Mouse (Mus musculus) neural tube, embryonic 11.5 days (tissue): ENCODE measurements around the gene Pdcd5. TPM values are rescaled to one million over a fixed set of nuclear protein-coding genes. Genes with fewer than 3 reads are reported as not detected.
A peak's percentile ranks its signal among the peaks of the same experiment; 100 is the strongest.

Experiments
- ATAC-seq: fragments of 200-750 bp; cut with Nextera tagmentation; 2 replicates; pipeline ENCODE4 v1.8.0; 2017; ENCODE audit warnings: moderate number of reproducible peaks, mild to moderate bottlenecking, moderate TSS enrichment, moderate library complexity; ENCODE audit not compliant: insufficient read depth, low FRiP score, low TSS enrichment
- DNase-seq: peaks from one replicate; pipeline ENCODE4 v3.0.0-alpha.2; 2015; ENCODE audit warnings: low spot score
- H3K27ac ChIP-seq: fragments of 300-500 bp; sonication (generic); 2 replicates; pipeline ENCODE4 v1.5.1; 2014; ENCODE audit warnings: low read depth, mild to moderate bottlenecking, low read length
- H3K27me3 ChIP-seq: fragments of 300-500 bp; sonication (generic); 2 replicates; pipeline ENCODE4 v1.6.1; 2014; ENCODE audit warnings: mild to moderate bottlenecking, low read length, mixed read lengths; ENCODE audit not compliant: control insufficient read depth, insufficient read depth
- H3K36me3 ChIP-seq: fragments of 300-500 bp; sonication (generic); 2 replicates; pipeline ENCODE4 v1.6.1; 2014; ENCODE audit warnings: mild to moderate bottlenecking, low read length, moderate library complexity, mixed read lengths; ENCODE audit not compliant: control insufficient read depth, insufficient read depth
- H3K4me1 ChIP-seq: fragments of 300-500 bp; sonication (generic); 2 replicates; pipeline ENCODE4 v1.6.1; 2014; ENCODE audit warnings: low read length, mixed read lengths; ENCODE audit not compliant: control insufficient read depth, insufficient read depth
- H3K4me2 ChIP-seq: fragments of 300-500 bp; sonication (generic); 2 replicates; pipeline ENCODE4 v1.6.1; 2014; ENCODE audit warnings: low read depth, mild to moderate bottlenecking, moderate library complexity
- H3K4me3 ChIP-seq: fragments of 300-500 bp; sonication (generic); 2 replicates; pipeline ENCODE4 v1.5.1; 2014; ENCODE audit warnings: low read depth, low read length
- H3K9ac ChIP-seq: fragments of 300-500 bp; sonication (generic); 2 replicates; pipeline ENCODE4 v1.6.1; 2014; ENCODE audit warnings: mild to moderate bottlenecking, low read length
- H3K9me3 ChIP-seq: fragments of 300-500 bp; sonication (generic); 2 replicates; pipeline ENCODE4 v1.6.1; 2016; ENCODE audit warnings: low read length; ENCODE audit not compliant: control insufficient read depth
- WGBS: fragments of 180-500 bp; shearing (Covaris S2); extraction: QIAGEN DNeasy Blood & Tissue Kit; methylation state at CpG from one replicate; pipeline ENCODE4 v1.1.7; 2014; 5-methylcytosine and 5-hydroxymethylcytosine counted together
- polyA plus RNA-seq: library from polyadenylated mRNA; unstranded; fragments of >200 nt; fragmentation: Nextera tagmentation; extraction: Ambion mirVana; gene quantifications from 2 replicates; pipeline ENCODE4 v1.2.1, GENCODE M21; 2014

Pdcd5 gene
- polyA plus RNA-seq: 272 and 275 TPM in 2 replicates

DNA sequence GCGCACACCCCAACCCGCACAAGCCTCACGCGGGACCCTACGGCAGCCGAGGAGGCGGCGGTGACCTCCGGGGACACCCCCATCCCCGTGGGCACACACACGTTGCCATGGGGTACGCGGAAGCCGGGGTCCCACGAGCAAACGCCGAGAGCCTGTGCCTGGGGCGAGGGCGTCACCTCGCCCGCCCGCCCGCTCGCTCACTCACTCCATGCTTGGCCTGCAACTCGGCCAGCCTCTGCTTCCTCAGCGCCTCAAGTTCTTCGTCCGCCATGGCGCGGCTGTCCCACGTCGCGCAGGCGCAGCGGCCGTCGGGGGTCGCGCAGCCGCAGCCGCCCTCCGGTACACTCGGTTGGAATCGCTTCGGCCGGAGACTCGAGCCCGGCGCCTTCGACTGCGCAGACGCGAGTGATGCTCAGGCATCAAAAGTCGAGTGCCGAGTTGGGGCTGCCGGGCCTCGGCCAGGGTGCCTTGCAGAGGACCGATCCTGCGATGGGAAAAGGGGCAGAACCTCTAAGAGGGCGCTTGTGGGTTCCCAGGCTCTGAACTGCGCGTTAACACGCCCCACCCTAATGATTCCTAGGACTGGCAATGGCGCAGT lies at the start of gene Pdcd5:
TSS of gene Pdcd5 (minus strand) at position 421 of the 598 bp plus-strand sequence.
- H3K36me3 ChIP-seq: peaks cover 4% of the 10 kb centered on the region; the same call in 1 of the 2 replicates
- H3K4me3 ChIP-seq: peak within 1 kb of the TSS; percentile 91
- peaks cover 2% of the 10 kb centered on the region; the same call in 1 of the 2 replicates for H3K4me1 ChIP-seq
- peak within 1 kb of the TSS; percentile 67 for H3K4me2 ChIP-seq
- no peaks in the 10 kb centered on the region for H3K9me3 ChIP-seq
- H3K9ac ChIP-seq: peak within 1 kb of the TSS; percentile 86
- ATAC-seq (peak; percentile 87), DNase-seq (peak; percentile 98)
- peak within 1 kb of the TSS; percentile 45; the same call in 1 of the 2 replicates for H3K27ac ChIP-seq
- no peaks in the 10 kb centered on the region for H3K27me3 ChIP-seq
- WGBS: under 1% methylated on average over 56 of the region's 64 CpGs

DNA sequence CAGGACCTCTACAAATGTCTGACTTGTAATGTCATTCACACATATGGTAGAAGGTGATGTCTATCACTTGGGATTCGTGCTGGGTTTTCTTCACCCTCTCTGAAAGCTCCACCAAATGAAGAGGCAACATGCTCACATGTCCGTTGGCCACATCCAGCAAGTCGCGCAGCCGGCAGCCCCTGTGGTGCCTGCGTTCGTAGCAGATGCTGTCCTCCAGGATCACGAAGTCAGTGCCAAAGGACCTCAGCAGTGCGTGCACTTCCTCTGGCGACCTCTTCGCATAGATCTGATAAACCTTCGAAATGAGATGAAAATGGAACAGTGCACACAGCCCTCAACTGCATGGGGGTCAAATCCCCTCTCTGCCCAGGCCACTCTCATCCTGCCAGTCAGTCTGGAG lies 45.3 kb upstream of the Pdcd5 start:
- no peaks in the 10 kb centered on the region for H3K9me3 ChIP-seq
- ATAC-seq: no peak
- no peak overlapping the region for H3K9ac ChIP-seq
- H3K27me3 ChIP-seq: no peaks in the 10 kb centered on the region
- 96% methylated on average over 12 of the region's 12 CpGs for WGBS
- H3K4me2 ChIP-seq: no peak overlapping the region
- no peaks in the 10 kb centered on the region for H3K36me3 ChIP-seq
- H3K4me3 ChIP-seq: no peak overlapping the region
- DNase-seq: no peak
- H3K27ac ChIP-seq: no peak overlapping the region
- no peaks in the 10 kb centered on the region for H3K4me1 ChIP-seq

DNA sequence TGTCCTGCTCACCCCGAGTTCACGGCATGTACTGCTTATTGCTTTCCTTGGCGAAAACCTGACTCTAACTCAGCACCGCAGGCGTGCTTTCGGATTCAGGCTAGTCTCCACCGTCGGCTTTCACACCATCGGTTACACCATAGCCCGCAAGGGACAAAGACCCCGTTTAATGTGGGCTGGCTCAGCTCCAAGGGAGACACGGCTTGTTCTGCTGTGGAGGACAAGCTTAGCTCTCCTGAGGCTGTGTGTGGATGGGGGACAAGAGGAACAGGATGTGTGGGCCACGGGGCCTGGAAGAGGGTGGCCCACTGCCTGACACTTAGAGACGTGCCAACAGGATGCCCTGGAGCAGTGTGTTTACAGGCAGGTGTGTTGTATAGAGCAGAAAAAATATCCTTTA lies 44.8 kb upstream of the Pdcd5 start:
- H3K36me3 ChIP-seq: no peaks in the 10 kb centered on the region
- no peak overlapping the region for H3K9ac ChIP-seq
- DNase-seq (no peak), ATAC-seq (no peak)
- H3K4me3 ChIP-seq: no peak overlapping the region
- H3K27ac ChIP-seq: no peak overlapping the region
- H3K9me3 ChIP-seq: no peaks in the 10 kb centered on the region
- H3K4me2 ChIP-seq: no peak overlapping the region
- 92% methylated on average over 14 of the region's 14 CpGs for WGBS
- no peaks in the 10 kb centered on the region for H3K27me3 ChIP-seq
- no peaks in the 10 kb centered on the region for H3K4me1 ChIP-seq

DNA sequence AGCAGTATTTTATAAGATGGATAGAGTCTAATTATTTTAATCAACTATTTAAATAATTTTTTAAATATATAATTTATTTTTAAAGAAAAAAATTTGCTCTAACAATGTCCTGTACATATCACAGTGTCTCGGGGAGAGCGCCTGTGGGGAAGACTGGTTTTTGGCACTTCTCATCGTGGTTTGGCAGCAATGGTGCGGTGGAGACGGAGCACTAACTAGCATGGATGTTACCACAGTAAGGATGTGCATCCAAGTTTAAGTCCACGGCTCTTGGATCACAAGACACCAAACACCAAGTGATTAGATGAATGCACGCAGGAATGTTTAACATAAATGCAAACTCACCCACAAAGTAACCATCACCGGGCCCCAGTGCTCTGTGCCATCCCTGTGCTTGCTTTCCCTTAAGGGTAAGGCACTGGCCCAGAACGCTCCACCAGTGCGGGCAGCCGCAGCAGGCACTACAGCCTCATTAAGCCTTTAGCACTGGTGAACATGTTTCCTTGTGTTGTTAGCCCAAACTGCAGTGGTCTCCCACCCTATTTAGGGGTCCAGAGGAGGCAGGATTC lies 41.5 kb upstream of the Pdcd5 start:
- Histone ChIP-seq H3K9ac (no peak overlapping the region), H3K36me3 (no peaks in the 10 kb centered on the region), H3K9me3 (no peaks in the 10 kb centered on the region), H3K4me1 (no peaks in the 10 kb centered on the region), H3K4me3 (no peak overlapping the region), H3K27ac (no peak overlapping the region), H3K27me3 (no peaks in the 10 kb centered on the region), H3K4me2 (no peak overlapping the region)
- ATAC-seq (no peak), DNase-seq (no peak)
- WGBS: 92% methylated on average over 11 of the region's 11 CpGs

DNA sequence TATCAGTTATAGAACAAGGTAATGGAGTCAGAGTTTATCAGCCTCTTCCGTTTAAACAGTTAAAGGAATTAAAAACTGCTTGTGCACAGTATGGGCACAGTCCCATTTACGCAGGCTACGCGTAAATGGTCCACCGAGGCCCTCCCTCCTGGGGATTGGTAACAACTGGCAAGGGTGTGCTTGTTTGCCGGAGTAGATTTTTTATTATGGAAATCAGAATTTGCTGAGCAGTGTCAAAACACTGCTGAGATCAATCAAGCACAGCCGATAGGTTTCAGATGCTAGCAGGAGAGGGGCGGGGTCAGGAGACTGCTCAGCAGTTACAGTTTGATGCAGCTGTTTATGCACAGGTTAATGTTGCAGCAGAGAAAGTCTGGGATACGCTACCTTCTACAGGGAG lies 41.0 kb upstream of the Pdcd5 start:
- no peak overlapping the region for H3K27ac ChIP-seq
- DNase-seq: no peak
- no peaks in the 10 kb centered on the region for H3K27me3 ChIP-seq
- 69% methylated on average over 9 of the region's 9 CpGs for WGBS
- no peak overlapping the region for H3K4me2 ChIP-seq
- ATAC-seq: no peak
- no peaks in the 10 kb centered on the region for H3K36me3 ChIP-seq
- H3K4me3 ChIP-seq: no peak overlapping the region
- no peaks in the 10 kb centered on the region for H3K4me1 ChIP-seq
- H3K9ac ChIP-seq: no peak overlapping the region
- no peaks in the 10 kb centered on the region for H3K9me3 ChIP-seq

DNA sequence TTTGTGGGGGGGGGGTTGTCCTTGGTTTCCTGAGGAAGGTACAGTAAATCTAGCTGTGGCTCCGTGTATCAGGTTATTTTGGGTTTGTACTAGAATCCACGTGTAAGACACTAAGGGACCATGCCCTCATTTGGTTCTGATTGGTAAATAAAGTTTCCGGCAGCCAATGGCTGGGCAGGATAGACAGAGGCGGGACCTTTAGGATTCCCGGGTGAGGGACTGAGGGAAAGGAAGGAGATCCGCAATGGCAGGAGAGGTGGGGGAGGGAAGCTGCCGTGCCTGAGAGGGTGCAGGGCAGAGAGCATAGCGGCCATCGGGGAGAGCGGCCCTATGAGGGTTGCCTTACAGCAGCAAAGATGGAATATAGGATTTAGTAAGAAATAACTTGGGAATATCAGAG lies 39.9 kb upstream of the Pdcd5 start:
- peak; percentile 37 for DNase-seq
- Histone ChIP-seq H3K27me3 (no peaks in the 10 kb centered on the region), H3K27ac (no peak overlapping the region), H3K36me3 (no peaks in the 10 kb centered on the region), H3K9ac (no peak overlapping the region), H3K4me1 (no peaks in the 10 kb centered on the region), H3K4me3 (no peak overlapping the region), H3K4me2 (no peak overlapping the region), H3K9me3 (no peaks in the 10 kb centered on the region)
- 28% methylated on average over 10 of the region's 10 CpGs for WGBS
- no peak for ATAC-seq

DNA sequence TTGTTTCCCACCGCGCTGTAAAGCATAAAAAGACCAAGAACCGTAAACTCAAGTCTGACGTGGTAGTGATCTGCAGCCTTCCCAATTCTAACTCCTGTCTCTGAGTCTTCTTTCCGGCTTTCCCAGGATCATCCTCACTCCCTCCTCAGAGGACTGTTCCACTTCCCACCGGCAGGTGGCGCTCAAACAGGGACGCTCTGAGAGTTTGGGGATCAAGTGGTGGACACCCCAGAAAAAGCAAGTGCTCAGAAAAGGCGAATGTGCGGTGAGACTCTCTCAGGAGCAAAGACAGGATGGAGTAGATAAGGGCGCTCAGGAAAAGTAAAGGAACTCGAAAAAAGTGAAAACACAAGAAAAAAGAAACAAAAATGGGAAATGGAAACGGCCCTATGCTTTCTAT lies 39.4 kb upstream of the Pdcd5 start:
- no peak for ATAC-seq
- DNase-seq: peak; percentile 66
- H3K4me1 ChIP-seq: no peaks in the 10 kb centered on the region
- no peaks in the 10 kb centered on the region for H3K9me3 ChIP-seq
- no peak overlapping the region for H3K27ac ChIP-seq
- H3K9ac ChIP-seq: no peak overlapping the region
- H3K36me3 ChIP-seq: no peaks in the 10 kb centered on the region
- no peaks in the 10 kb centered on the region for H3K27me3 ChIP-seq
- no peak overlapping the region for H3K4me2 ChIP-seq
- 26% methylated on average over 13 of the region's 13 CpGs for WGBS
- no peak overlapping the region for H3K4me3 ChIP-seq

DNA sequence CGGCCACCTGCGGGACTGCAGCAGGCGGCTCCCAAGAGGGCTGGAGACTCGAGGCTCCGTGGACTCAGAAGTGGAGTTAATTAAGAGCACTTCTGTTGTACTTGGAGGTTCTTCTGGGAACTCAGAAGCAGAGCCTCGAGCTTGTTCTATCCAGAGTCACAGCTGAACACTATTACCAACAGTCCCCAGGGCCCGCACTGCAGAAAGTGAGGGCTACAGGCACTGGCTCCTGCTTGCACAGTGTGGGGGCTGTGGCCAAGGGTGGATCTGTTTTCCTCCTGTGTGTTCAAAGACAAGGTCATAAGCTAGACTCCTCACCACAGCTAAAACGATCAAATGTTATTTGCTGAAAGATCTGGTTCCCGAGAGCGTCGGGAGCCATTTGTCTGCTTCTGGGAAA lies 38.9 kb upstream of the Pdcd5 start:
- no peaks in the 10 kb centered on the region for H3K27me3 ChIP-seq
- H3K9me3 ChIP-seq: no peaks in the 10 kb centered on the region
- no peaks in the 10 kb centered on the region for H3K36me3 ChIP-seq
- no peak overlapping the region for H3K27ac ChIP-seq
- H3K4me2 ChIP-seq: no peak overlapping the region
- no peak overlapping the region for H3K4me3 ChIP-seq
- WGBS: 74% methylated on average over 11 of the region's 11 CpGs
- no peak for DNase-seq
- ATAC-seq: no peak
- no peaks in the 10 kb centered on the region for H3K4me1 ChIP-seq
- no peak overlapping the region for H3K9ac ChIP-seq

DNA sequence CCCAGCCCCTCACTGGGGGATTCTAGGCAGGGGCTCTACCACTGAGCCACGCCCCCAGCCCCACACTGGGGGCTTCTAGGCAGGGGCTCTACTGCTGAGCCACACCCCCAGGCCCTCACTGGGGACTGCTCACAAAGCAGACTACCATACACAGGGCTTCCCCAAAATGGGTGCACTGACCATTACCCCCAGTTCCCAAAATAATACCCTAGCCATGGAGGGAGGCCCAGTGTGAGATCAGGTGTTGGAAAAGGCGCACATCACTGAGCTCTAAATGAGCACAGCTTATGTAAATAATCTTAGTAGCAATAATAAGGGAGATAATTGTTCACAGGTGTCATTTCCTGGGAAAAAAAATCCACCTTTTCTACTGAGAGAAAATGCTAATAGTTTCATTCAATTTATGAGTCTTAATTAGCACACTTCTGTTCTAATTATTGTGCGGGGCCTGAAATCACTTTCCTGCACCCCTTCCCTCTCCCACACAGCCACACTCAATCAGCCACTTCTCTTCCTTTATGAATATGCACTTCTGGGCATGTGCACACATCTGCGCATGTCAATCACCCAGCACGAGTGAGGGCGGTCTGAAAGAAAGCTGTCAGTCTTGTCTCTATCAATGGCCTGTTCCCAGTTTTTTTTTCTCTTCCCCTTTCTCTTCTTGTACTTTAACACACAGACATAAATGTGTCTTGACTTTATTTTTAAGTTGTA lies 36.2 kb upstream of the Pdcd5 start:
- Histone ChIP-seq H3K4me2 (no peak overlapping the region), H3K27ac (no peak overlapping the region), H3K36me3 (no peaks in the 10 kb centered on the region), H3K9me3 (no peaks in the 10 kb centered on the region), H3K27me3 (no peaks in the 10 kb centered on the region), H3K4me3 (no peak overlapping the region), H3K9ac (no peak overlapping the region), H3K4me1 (no peaks in the 10 kb centered on the region)
- DNase-seq: no peak
- 91% methylated on average over 6 of the region's 6 CpGs for WGBS
- no peak for ATAC-seq
